Mouse (Mus musculus) liver, adult 2 months (tissue): Measurements from ENCODE around the gene Ssh3.

Experiments
- CTCF ChIP-seq: fragments of 200-500 bp; IDR thresholded peaks from 2 replicates; pipeline ENCODE4 v1.5.1; 2011; ENCODE audit warnings: low read depth, low read length, control low read depth
- POLR2A ChIP-seq: fragments of 200-500 bp; IDR thresholded peaks from 2 replicates; pipeline ENCODE4 v1.6.1; 2011; ENCODE audit warnings: low read length, control low read depth; ENCODE audit not compliant: insufficient read depth; ENCODE audit errors: extremely low read depth

DNA sequence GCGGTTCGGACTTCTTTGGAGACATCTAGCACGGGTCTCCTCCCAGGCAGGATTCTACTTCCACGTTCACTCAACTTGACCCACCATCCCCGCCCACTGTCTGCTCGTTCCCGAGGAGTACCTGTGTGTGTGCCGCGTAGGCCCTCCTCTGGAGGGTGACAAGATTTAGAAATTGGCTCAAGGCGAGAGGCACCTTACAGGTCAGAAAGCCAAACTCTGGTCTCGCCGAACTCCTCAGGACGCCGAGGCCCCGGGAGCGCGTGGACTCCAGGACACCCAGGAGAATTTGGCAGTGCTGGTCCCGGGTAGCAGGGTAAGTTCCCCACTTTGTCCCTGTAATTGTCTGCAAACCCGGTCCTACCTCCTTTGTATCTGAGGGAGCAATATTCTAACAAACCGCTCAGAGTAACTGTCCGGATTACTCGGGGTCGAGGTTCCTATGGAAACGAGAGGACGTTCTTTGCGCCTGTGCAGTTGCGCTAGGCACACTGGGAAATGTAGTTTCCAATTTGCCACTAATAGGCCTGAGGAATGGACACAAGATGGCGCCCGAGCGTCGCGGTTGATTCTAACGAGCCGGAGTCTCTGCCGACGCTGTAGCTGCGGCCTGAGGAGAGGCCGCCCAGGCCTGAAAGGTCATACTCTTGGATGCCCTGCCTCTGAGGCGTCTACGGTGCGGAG, 11.6 kb downstream of the Ssh3 start:
- TF ChIP-seq POLR2A: no peak
- peak; percentile 95 for TF ChIP-seq CTCF
